Mouse (Mus musculus) CH12.LX (cell line): ENCODE data around the gene Aff1.

ENCODE experiments used
- CTCF ChIP-seq, 2 experiments: IDR thresholded peaks in 1 of 2; conservative IDR thresholded peaks in 1 of 2; 2 replicates each; pipeline ENCODE4 v1.5.1; 2011 to 2012; ENCODE audit warnings: low read depth in 2 of 2, low read length in 2 of 2, improper control_type of control experiment in 1 of 2, inconsistent platforms in 1 of 2, mild to moderate bottlenecking in 1 of 2, moderate library complexity in 1 of 2
- ETS1 ChIP-seq: conservative IDR thresholded peaks from 2 replicates; pipeline ENCODE4 v1.6.1; 2012; ENCODE audit warnings: low read depth, mild to moderate bottlenecking, inconsistent platforms, low read length, improper control_type of control experiment, moderate library complexity
- HCFC1 ChIP-seq: IDR thresholded peaks from 2 replicates; pipeline ENCODE4 v1.6.1; 2012; ENCODE audit warnings: low read depth, mild to moderate bottlenecking, inconsistent platforms, low read length, improper control_type of control experiment
- JUN ChIP-seq: IDR thresholded peaks from 2 replicates; pipeline ENCODE4 v1.6.1; 2011; ENCODE audit warnings: low read depth, mild to moderate bottlenecking, low read length, improper control_type of control experiment, moderate library complexity; ENCODE audit not compliant: insufficient read depth
- MEF2A ChIP-seq: IDR thresholded peaks from 2 replicates; pipeline ENCODE4 v1.6.1; 2014; ENCODE audit warnings: low read depth, mild to moderate bottlenecking, inconsistent platforms, low read length, improper control_type of control experiment, borderline replicate concordance
- MXI1 ChIP-seq: IDR thresholded peaks from 2 replicates; pipeline ENCODE4 v1.6.1; 2011; ENCODE audit warnings: mild to moderate bottlenecking, low read depth, low read length, improper control_type of control experiment
- RCOR1 ChIP-seq: conservative IDR thresholded peaks from 2 replicates; pipeline ENCODE4 v1.6.1; 2012; ENCODE audit warnings: low read depth, mild to moderate bottlenecking, inconsistent platforms, low read length, improper control_type of control experiment
- SMC3 ChIP-seq: IDR thresholded peaks from 2 replicates; pipeline ENCODE4 v1.6.1; 2011; ENCODE audit warnings: low read depth, low read length, improper control_type of control experiment

DNA sequence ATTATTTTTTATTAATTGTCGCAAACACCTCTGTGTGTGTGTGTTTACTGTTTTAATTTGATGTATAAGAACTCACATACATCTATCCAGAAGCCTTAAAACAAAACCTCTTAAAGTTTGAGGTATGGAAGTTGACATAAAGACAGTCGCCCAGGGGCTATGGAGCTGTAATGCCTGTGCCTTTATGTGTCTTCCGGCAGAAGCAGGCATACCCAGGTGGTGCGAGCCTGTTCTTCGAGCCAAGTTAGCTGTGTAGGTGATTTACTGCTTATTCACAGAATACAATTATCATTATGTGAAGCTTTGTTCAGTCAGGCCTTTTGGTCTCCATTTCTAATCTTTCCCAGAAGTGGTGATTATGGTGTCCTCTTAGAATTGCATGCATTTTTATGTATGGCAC lies 111.2 kb downstream of the Aff1 start:
- TF ChIP-seq CTCF (conservative IDR thresholded peaks at IDR 0.05 in 1 of 2, IDR thresholded peaks at IDR 0.05 in 1 of 2; ENCODE audit: low read depth in 2 of 2, low read length in 2 of 2) (no peak), MXI1 (no peak), HCFC1 (no peak), MEF2A (no peak), JUN (no peak), ETS1 (no peak), RCOR1 (no peak), SMC3 (no peak)
